ENCODE assay signal across 8 mouse cellular contexts in the genomic region with DNA sequence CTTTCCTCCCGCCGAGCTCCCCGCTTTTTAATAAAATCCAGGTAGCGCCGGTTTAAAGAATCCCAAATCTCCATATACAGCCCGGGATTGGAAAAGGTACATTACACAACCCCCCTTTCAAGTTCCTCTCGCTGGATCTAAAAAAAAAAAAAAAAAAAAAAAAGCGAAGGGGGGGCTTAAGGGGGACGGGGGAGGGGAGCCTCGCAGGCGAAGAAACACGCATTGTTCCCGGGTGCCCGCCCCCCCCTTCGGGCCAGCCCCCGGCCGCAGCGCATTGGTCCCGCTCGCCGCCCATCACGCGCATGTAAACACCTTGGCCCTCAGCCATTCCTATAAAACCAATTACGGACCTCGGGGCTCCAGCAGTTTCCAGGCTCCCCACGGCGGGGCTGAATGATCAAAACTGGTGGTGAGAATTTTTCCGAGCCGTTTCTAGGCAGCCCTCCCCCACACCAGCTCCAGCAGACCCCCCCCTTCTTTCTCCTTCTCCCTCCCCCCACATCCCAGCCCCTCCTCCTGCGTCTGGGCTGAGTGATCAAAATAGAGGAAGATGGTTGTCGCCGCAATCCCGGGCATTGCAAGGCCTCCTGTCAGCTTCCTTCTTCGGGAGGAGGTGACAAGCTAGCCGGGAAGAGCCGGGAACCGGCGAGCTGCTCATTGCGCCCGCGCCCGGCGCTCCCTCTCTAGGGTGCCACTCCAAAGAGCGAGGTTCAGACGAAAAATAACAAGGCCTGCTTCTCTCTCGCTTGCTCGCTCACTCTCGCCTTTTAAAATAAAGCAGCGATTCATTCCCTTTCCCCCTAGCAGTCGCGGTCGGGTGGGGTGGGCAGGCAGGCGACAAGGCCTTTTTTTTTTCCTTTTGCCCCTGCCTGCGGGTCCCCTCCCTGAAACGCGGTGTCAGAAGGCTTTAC. TPM values are rescaled to one million over a fixed set of nuclear protein-coding genes. Genes with fewer than 3 reads are reported as not detected.
DNase-seq lines count a peak whose midpoint lies in the region; ATAC-seq lines count a peak whose summit lies in the region.

A gene (minus strand): TSS at position 139 of the 911 bp plus-strand sequence.

- intact Hi-C loops in left cerebral cortex, postnatal 25 days (cut with DNase I): loop anchor here (1.0 to 5.0 kb wide), 6 partner anchors 51 to 151 kb away; no protein-coding TSS in a partner anchor

- peaks cover 8% of the 10 kb centered on the region for H3K4me1 ChIP-seq in intestine, embryonic 16.5 days (ENCODE audit: control insufficient read depth, insufficient read depth, low read length)
- peaks cover 42% of the 10 kb centered on the region for H3K4me1 ChIP-seq in midbrain, embryonic 10.5 days

- peak within 1 kb of the TSS; percentile 98 for H3K9ac ChIP-seq in intestine, embryonic 16.5 days (ENCODE audit: low read depth, low read length)

- peak within 1 kb of the TSS; percentile 100 for H3K27ac ChIP-seq in intestine, embryonic 16.5 days (ENCODE audit: low read length)
- H3K27ac ChIP-seq in midbrain, embryonic 10.5 days (replicated peaks): peak within 1 kb of the TSS; percentile 100

- H3K36me3 ChIP-seq in intestine, embryonic 16.5 days (ENCODE audit: control insufficient read depth, insufficient read depth, low read length): no peaks in the 10 kb centered on the region
- H3K36me3 ChIP-seq in midbrain, embryonic 10.5 days: peaks cover 10% of the 10 kb centered on the region

- no peaks in the 10 kb centered on the region for H3K27me3 ChIP-seq in intestine, embryonic 16.5 days (replicated peaks; ENCODE audit: control insufficient read depth, insufficient read depth, low read length)
- H3K27me3 ChIP-seq in midbrain, embryonic 10.5 days (ENCODE audit: low read depth, poor library complexity, severe bottlenecking): no peaks in the 10 kb centered on the region

- H3K9me3 ChIP-seq in intestine, embryonic 16.5 days (ENCODE audit: control insufficient read depth, low read length): no peaks in the 10 kb centered on the region
- H3K9me3 ChIP-seq in midbrain, embryonic 10.5 days (replicated peaks): no peaks in the 10 kb centered on the region

- under 1% methylated on average over 55 of the region's 56 CpGs for WGBS in intestine, embryonic 16.5 days
- under 1% methylated on average over 56 of the region's 56 CpGs for WGBS in midbrain, embryonic 10.5 days

- peak; percentile 66 for ATAC-seq in intestine, embryonic 16.5 days

- H3K4me3 ChIP-seq in intestine, embryonic 16.5 days (ENCODE audit: low read length): peak within 1 kb of the TSS; percentile 95
- H3K4me3 ChIP-seq in midbrain, embryonic 10.5 days: peak within 1 kb of the TSS; percentile 99

- peak within 1 kb of the TSS; percentile 86 for H3K4me2 ChIP-seq in intestine, embryonic 16.5 days (ENCODE audit: low read depth, low read length)

- peak; percentile 98 for DNase-seq in adrenal gland, adult 8-10 months
- DNase-seq in embryo, embryonic 11.5 days (ENCODE audit: low read depth, low spot score): peak; percentile 98
- peak; percentile 99 for DNase-seq in gastrocnemius, postnatal 4 days (ENCODE audit: low spot score in 2 of 2)
- peak; percentile 98 to 99 for DNase-seq in left cerebral cortex, postnatal 25 days (ENCODE audit: low spot score in 2 of 2)
- DNase-seq in midbrain, embryonic 10.5 days (ENCODE audit: low spot score): peak; percentile 99
- DNase-seq in right cerebral cortex, postnatal 36 days (ENCODE audit: low spot score in 2 of 2): peak; percentile 98 to 99
- no peak for DNase-seq in T-cell, adult 2 months (ENCODE audit: low spot score)

RNA-seq across cellular contexts. Expression of the gene that starts here (rescaled TPM):
- total RNA-seq in adrenal gland, adult 8-10 months (2022): 100 to 1,000 TPM in 1 of 4 experiments, 10 to 100 TPM in 3; 75.1 to 117 (median 96.9) TPM
- 10 to 100 TPM; 82.2 TPM for total RNA-seq in gastrocnemius, postnatal 4 days (2021)
- 10.5 and 13.2 TPM in 2 replicates for polyA plus RNA-seq in intestine, embryonic 16.5 days (2015; fragmentation: Nextera tagmentation; extraction: Ambion mirVana)
- 100 to 1,000 TPM; 114 to 125 TPM for total RNA-seq in left cerebral cortex, postnatal 25 days (2021)
- polyA plus RNA-seq in midbrain, embryonic 10.5 days (2016; fragmentation: Nextera tagmentation; extraction: Ambion mirVana): 18.7 and 23.2 TPM in 2 replicates
